In the genomic region with DNA sequence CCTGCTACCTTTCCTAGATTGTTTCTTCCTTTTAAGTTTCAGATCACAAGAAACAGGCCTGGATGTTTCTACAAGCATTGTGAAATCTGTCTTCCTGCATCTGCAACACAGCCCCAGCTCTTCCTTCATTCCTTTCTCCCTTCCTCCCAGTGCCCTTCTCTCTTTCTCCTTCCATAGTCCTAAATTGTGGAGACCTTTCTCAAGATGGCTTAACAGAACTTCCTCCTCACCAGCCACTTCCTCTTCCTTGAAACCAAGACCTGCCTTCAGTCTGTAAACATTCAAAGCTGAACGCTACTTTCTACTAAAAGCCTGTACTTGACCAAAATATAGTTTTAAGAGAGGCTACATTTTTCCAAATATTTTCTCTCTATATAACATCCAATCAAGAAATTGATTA, we compare ENCODE assay signal across 15 mouse cellular contexts. TPM values are rescaled to one million over a fixed set of nuclear protein-coding genes. Genes with fewer than 3 reads are reported as not detected.
"Had no signal": no experiment of that assay in that cellular context is flagged by ENCODE, and none has a peak within 500 bp of the region (broad histone marks: within the 10 kb centered on the region; RNA-seq: fewer than 3 reads in every experiment).

No protein-coding gene starts in this region.

- H3K36me3 ChIP-seq: limb, embryonic 13.5 days; liver, embryonic 15.5 days; midbrain, embryonic 10.5 days; midbrain, embryonic 15.5 days; stomach, embryonic 15.5 days had no signal

- H3K27me3 ChIP-seq: limb, embryonic 13.5 days; liver, embryonic 15.5 days; midbrain, embryonic 15.5 days; stomach, embryonic 15.5 days had no signal

- H3K4me2 ChIP-seq: limb, embryonic 13.5 days; liver, embryonic 15.5 days; midbrain, embryonic 15.5 days; stomach, embryonic 15.5 days had no signal

- H3K27ac ChIP-seq: limb, embryonic 13.5 days; liver, embryonic 15.5 days; midbrain, embryonic 10.5 days; midbrain, embryonic 15.5 days; stomach, embryonic 15.5 days had no signal

- H3K9ac ChIP-seq: limb, embryonic 13.5 days; liver, embryonic 15.5 days; midbrain, embryonic 15.5 days; stomach, embryonic 15.5 days had no signal

- ATAC-seq: intestine, postnatal 0 days; midbrain, embryonic 15.5 days had no signal

- H3K4me3 ChIP-seq: limb, embryonic 13.5 days; liver, embryonic 15.5 days; midbrain, embryonic 10.5 days; midbrain, embryonic 15.5 days; stomach, embryonic 15.5 days had no signal

- H3K4me1 ChIP-seq: limb, embryonic 13.5 days; liver, embryonic 15.5 days; midbrain, embryonic 10.5 days; midbrain, embryonic 15.5 days; stomach, embryonic 15.5 days had no signal

- H3K9me3 ChIP-seq: limb, embryonic 13.5 days; liver, embryonic 15.5 days; midbrain, embryonic 10.5 days; midbrain, embryonic 15.5 days; stomach, embryonic 15.5 days had no signal

- DNase-seq: kidney, adult 8-10 months; kidney, postnatal 25 days; left cerebral cortex, postnatal 4 days; lung, adult 2 months; lung, postnatal 10 days; spleen, adult 18-20 months; thymus, adult 2 months; thymus, postnatal 25 days had no signal

RNA-seq across cellular contexts. Expression of a gene that starts 4.5 kb away (rescaled TPM):
- polyA plus RNA-seq: liver, adult 2 months had no signal

RNA-seq across cellular contexts. Expression of a gene that starts 24.8 kb away (rescaled TPM):
- total RNA-seq: left cerebral cortex, postnatal 4 days; liver, adult 2 months had no signal
- polyA plus RNA-seq: liver, adult 2 months had no signal
